Mouse (Mus musculus): ENCODE data around the gene Znrf1.

DNA sequence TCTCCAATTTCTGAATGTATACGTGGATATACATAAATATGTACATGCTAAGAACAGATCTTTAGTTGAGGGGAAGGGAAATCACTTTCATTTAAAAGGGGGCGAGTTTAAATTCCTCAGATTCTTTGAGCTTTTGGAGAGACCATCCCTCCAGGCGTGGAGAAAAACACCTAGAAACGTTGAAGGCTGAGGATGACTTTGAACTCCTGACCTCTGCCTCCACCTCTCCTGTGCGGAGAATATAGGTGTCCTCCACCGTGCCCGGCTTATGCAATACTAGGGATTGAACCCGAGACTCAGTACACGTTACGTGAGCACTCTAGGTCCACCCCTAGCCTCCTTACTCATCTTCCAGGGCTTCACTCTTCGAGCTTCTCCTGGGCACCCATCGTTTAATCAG is 4.7 kb upstream of the Znrf1 start:
- TF ChIP-seq POLR2A (IDR thresholded peaks at IDR 0.05; ENCODE audit: low read depth, low read length) (no peak), CTCF (IDR thresholded peaks at IDR 0.05; ENCODE audit: borderline replicate concordance, insufficient read depth, low read length) (no peak)

Data from embryonic fibroblast, embryonic 13.5 days (primary cell).